Mouse (Mus musculus) olfactory bulb, adult 2 months (tissue): Measurements from ENCODE around the gene 0610030E20Rik.

ENCODE experiments used
- CTCF ChIP-seq: fragments of 200-500 bp; IDR thresholded peaks from 2 replicates; pipeline ENCODE4 v1.5.1; 2012; ENCODE audit warnings: low read depth, mild to moderate bottlenecking, low read length, moderate library complexity; ENCODE audit not compliant: insufficient read depth
- POLR2A ChIP-seq: fragments of 200-500 bp; IDR thresholded peaks from 2 replicates; pipeline ENCODE4 v1.6.1; 2012; ENCODE audit warnings: mild to moderate bottlenecking, low read depth, low read length, moderate library complexity; ENCODE audit not compliant: insufficient read depth

DNA sequence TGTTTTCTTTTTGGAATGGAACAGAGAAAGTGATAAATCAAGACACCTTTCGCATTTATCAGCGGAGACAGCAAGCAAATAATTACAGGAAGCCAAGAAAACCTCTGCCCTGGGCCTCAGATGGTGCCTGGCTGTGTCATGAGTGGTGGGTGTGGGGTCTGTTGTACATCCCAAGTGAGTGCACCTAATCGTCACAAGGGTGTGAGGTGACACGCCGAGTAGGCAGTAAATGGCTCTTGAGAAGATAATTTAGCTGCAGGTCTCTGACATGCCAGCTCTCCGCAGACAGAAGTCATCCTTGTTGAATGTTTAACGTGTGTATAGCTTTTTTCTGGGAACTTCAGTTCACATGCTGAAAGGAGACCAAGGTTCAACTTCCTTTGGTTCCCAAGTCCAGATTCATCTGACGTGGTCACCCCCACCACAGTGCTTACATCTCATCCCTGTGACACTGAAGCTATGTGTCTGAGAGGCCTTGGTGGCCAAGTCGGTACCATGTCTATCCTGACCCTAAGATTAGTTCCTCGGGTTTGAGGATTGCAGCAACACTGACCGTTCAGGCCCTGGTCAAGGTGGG is 44.7 kb upstream of the 0610030E20Rik start:
- TF ChIP-seq CTCF = no peak
- TF ChIP-seq POLR2A = no peak
